Mouse (Mus musculus) adrenal gland, adult 2 months (tissue): Measurements from ENCODE around the gene Ssbp3. TPM values are rescaled to one million over a fixed set of nuclear protein-coding genes. Genes with fewer than 3 reads are reported as not detected.

Source experiments
- DNase-seq: peaks from one replicate; pipeline ENCODE4 v3.0.0; 2021
- polyA plus RNA-seq: library from polyadenylated mRNA; depleted of rRNA; stranded (reverse); fragments of >200 nt; gene quantifications from 2 replicates; pipeline ENCODE4 v1.2.3, GENCODE M21; 2012
- total RNA-seq, 2 experiments: library from RNA; stranded (reverse); gene quantifications; 2 replicates each; pipeline ENCODE4 v1.2.3; 2021

Ssbp3 gene
- total and polyA plus RNA-seq, 3 experiments, result 73.9 to 88.5 (median 85.0) TPM

DNA sequence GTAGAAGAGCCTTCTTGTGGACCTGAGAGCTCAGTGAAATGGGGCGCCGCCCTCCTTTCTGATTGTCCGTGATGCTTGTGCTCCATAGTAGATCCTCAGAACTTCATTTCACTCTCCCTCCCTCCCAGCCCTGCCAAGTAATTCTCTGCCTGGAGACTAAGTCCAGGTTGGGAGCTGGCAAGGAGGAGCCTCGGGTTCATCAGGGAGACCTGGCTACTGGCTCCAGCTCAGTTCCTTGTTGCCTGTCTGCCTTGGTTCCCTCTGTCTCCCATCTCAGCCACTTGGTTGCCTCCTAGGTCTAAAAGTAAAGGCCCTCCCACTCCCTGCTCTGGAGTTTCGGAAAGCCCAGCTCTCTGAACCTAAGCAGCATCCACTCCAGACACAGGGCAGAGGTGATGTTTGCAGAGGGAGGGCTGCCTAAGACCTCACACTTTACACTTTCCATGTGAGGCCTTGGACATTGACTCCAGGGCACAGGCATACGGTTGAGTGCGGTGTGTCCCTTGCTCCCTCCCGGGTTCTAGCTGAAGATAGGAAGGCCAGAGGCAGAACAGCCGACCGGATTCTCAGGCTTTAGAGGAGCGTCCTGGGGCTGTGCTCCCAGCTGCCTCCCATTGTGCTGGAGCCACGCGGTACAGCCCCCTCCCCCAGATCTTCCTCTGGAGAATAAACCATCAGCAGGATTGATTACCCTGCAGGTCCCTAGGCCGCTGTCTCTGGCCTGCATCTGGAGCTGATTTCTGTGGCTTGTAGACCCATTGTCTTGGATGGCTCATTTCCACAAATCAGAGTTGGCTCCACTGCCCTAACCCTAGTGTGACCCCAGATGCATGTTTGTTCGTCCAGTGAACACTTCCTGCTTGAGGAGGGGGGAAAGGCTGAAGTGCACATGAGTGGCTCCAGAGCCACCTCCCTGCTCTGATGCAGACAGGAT, 75.7 kb downstream of the Ssbp3 start:
- DNase-seq, result no peak

DNA sequence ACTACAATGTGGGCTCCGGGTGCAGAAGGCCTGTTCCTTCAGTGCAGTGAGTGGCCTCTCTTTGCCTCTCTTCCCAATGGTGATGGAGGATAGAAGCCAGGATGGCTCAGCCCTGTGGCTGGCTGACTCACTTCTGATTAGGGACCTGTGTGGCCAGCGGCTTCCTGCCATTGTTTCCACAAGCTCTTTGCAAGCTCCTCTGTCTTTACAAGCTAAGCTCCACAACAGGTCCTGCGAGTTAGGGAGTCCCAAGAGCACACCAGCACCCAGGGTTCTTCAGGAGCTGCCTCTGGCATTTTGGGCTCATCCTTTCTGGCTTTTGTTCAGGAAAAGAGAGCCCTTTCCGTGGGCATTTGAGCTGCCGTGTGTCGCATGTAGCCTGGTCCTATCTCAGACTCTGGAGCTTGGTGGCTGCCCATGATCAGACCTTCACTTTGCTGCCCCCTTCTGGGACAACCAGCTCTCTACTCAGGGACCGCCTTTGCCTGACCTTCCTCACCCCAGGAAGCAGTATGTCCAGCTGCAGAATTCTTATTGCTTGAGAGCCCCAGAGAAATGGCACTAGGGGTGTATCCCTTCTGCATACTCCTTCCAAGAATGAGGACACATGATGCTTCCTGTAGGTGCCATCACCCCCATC, 77.3 kb downstream of the Ssbp3 start:
- DNase-seq, result peak; percentile 91

GRCm38 (mm10) chr4:106988886-106989225, 78.4 kb downstream of the Ssbp3 start:
- DNase-seq, result no peak

DNA sequence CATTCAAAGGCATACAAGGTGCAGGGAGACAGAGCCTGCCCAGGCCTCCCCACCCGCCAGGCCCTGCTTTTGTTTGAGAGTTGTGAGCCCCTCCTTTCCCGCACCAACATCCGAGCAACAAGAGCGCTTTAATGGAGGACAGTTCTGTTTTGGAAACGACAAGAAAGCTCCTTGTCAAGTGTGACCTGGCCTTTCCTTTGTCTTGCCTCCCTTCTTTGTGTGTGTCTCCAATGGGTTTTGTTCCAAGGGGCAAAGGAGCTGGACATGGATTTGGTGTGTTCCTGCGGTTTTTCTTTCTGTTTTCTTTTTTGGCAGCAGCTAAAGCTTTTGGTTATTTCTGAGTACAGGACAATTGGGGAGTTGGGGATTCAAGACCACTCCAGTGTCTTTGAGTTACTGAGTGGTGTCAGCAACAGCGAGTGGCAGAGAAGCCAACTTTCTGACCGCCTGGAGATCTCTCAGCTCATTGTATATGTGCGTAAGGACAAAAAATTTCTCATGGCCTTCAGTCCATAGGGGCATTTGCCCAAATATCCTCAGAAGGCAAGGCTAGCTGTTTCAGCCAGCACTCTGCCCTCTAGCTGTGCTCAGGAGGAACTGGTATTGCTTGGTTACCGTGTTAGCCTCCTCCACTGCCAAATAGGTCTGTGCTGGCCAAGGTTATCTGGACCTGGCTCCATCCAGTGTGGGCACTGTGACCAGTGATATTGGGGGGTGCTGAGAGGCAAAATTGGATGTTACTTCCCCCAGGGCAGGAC, 78.9 kb downstream of the Ssbp3 start:
- peak; percentile 53 for DNase-seq

- no peak for DNase-seq
Measured at GRCm38 (mm10) chr4:106993053-106993452, 82.6 kb downstream of the Ssbp3 start.

- no peak for DNase-seq
Measured at GRCm38 (mm10) chr4:106994252-106994651, 83.8 kb downstream of the Ssbp3 start.

DNA sequence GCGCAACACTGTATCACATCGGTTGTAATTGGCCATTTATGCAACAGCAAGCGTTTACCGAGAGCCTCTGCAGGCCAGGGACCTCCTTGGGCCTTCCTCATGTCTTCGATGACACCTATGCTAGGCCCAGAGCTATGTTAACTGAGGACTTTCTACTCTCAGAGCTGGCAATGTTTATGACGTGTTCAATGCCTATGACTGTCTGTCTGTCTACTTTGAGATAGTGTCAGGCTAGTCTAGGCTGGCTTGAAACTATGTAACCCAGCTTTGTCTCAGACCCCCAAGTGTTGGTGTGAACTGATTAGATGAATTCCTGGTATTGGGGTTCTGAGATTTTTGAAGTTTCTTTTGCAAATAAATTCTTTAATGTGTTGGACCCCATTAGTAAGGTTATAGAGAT, 84.6 kb downstream of the Ssbp3 start:
- DNase-seq, result no peak

GRCm38 (mm10) chr4:106995513-106995912, 85.0 kb downstream of the Ssbp3 start:
- no peak for DNase-seq

- DNase-seq, result no peak
Measured at GRCm38 (mm10) chr4:106996305-106997076, 86.0 kb downstream of the Ssbp3 start.

DNA sequence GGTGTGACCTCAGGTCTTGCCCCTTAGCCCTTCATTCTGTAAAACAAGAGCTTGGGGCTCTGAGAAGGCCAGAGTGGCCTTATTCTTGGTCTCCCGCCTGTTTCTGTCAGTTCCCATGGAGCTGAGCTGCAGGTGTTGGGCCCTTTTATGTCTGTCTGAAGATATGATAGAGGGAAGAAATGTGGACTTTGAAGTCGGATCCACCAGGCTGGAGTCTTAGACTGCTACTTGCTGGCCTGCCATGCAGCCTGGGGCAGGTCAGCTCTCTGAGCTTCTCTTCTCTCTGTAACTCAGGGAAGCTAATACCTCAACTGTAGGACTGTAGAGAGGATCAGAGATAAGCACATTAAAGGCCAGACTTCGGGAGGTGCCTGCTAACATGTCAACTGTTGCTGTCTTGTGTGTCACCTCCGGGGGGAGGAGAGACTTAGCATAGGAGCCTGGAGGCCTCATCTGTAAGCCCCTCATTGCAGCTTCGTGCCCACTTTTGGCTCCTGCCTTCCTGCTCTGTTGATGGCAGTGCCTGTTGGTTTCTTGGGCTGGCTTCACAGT, 90.8 kb downstream of the Ssbp3 start:
- DNase-seq, result no peak

DNA sequence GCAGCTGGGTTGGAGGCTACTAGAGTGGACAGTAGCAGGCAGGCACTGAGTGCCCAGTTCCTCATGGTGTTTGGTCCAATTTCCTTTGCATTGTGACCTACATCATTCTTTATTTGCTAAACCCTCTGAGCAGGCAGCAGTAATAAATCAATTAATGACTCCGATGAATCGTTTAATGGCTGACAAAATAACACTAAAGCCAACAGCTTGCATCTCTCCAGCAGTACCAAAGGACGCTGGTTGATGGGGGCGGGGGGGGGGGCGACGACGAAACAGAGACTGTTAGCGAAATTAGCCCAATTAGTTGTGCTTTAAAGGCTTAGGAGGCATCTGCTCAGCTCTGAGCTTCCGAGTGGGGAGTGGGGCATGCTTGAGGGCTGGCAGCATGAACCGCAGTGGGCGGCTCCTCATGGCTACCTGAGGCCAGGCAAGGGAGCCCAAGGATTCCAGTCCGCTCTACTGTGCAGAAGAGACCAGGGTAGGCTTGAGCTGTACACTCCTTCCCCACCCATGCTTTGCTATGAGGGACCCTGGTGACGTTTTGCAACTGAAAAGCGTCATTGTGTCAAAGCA, 91.5 kb downstream of the Ssbp3 start:
- DNase-seq, result no peak

DNA sequence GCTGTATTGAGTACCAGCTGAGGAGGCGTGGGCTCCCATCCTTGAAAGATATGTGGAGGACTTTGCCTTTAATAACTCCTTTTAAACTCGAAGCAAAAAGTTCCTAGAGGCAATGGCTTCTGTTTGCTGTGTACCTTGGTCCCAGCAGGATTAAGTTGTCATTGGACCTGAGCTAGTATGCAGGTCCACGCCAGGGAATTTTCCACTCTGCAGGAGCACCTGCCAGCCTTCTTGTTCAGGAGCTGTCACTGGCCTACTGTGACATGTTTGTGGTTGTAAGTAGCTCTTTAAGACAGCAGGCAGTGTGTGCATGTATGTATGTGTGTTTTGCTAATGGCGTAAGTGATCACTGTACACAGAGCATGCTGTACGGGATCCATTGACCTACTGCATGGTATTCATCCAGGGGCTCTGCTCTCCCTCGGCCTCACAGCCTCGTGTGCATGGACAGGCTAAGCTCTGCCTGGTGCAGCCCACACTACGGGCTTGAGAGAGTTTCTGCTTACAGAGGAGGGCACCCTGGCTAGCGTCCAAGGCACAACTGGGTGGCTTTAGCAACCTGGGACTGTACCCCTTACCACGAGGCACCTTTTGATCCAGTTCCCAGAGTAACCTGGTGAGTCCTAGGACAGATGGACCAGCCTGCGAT, 92.1 kb downstream of the Ssbp3 start:
- no peak for DNase-seq

DNA sequence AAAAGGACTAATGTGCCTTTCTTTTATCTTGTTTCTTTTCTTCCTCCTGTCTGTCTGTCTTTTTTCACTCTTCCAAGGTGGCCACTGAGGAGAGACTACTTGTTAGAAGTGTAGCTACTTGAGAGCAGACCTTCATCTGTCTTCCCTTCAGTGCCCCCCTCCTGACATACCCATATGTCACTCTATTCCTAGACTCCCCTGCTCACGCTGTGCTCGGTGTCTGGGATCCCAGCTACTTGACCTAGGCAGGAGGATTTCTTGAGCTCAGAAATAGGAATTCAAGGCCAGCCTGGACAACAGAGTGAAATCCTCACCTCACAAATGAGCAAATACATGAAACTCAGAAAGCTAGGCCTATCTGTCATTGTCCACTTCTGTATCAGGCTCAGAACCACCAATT, 92.7 kb downstream of the Ssbp3 start:
- DNase-seq, result no peak

- DNase-seq, result no peak
Measured at GRCm38 (mm10) chr4:107003786-107004185, 93.3 kb downstream of the Ssbp3 start.

- DNase-seq, result peak; percentile 45
Measured at GRCm38 (mm10) chr4:107004346-107004745, 93.8 kb downstream of the Ssbp3 start.

- DNase-seq, result no peak
Measured at GRCm38 (mm10) chr4:107005166-107005565, 94.7 kb downstream of the Ssbp3 start.

- DNase-seq, result no peak
Measured at GRCm38 (mm10) chr4:107006229-107006628, 95.7 kb downstream of the Ssbp3 start.

- DNase-seq, result no peak
Measured at GRCm38 (mm10) chr4:107006807-107007206, 96.3 kb downstream of the Ssbp3 start.

DNA sequence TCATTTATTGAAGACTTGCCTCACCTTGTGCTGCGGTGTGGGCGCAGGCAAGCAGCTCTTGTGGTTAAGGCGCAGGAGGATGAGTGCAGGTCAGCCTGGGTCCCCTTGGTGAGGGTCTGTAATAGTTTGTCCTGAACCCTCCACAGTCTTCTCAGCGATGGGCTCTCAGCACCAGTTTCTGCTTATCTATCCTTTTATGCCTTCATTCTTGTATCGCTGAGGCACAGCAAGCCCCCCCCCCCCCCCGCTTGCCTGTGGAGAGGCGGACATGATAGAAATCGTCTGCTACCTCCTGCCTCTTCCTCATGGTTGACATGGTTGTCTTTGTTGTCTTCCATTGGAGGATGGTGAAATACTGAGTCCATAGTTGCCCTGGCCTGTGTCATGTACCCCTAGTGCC, 96.9 kb downstream of the Ssbp3 start:
- DNase-seq, result no peak

DNA sequence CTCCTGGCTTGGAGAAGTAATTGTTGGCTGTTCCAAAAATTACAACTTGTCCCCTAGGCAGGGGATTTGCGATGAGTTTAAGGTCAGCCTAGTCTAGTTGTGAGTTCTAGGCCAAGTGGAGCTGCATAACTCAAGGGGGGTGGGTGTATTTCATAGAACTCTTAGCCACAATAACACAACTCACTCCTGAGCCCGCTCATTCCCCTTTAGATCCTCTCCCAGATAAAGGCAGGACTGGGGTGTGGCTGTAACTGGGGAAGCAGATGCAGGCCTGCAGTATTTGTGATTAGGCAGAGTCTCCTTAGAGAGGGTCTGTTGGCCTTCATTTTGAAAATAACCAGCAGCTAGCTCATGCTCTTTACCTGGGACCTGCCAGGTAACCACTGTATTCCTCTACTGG, 97.7 kb downstream of the Ssbp3 start:
- no peak for DNase-seq

GRCm38 (mm10) chr4:107009548-107009947, 99.0 kb downstream of the Ssbp3 start:
- DNase-seq, result no peak
